Mouse (Mus musculus): ENCODE data around the gene Elp5.
"Not testable (repeated sequence)": the region's sequence is repeated elsewhere in the genome, so short reads cannot be mapped to it uniquely, and the experiment has no call there.

Elp5 gene

GRCm38 (mm10) chr11:69961841-69962240, 20.5 kb downstream of the Elp5 start:
- DNase-seq (ENCODE audit: extremely low spot score, low spot score): no peak

DNA sequence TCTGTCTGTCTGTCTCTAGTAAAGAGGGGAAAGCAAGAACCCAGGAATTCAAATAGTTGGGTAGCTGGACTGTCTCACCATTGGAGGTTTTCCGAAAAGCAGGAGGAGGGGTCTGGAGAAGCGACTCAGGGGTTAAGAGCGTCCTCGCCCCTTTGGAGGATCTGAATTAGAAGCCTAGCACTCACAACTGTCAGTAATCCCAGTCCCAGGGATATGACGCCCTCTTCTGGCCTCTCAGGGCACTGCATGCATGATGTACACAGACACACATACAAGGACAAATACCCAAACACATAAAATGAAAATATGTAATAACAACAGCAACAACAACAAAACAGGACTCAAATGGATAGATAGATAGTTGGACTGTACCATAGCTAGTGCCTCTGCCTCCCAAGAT, 21.7 kb downstream of the Elp5 start:
- no peak for DNase-seq (ENCODE audit: extremely low spot score, low spot score)

DNA sequence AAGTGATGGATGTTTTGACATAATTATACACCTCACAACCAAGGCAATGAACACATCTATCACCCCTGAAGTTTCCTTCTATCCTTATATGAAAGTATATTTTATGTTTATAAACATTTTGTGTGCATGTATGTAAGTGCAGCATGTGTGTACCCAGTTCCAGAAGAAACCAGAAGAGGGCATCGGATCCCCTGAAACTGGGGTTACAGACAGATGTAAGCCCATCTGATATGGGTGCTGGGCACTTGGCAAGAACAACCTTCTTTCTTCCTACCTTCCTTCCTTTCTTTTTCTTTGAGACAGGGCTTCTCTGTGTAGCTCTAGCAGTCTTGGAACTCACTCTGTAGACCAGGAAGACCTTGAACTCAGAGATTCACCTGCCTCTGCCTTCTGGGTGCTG, 26.1 kb downstream of the Elp5 start:
- DNase-seq (ENCODE audit: extremely low spot score, low spot score): no peak

DNA sequence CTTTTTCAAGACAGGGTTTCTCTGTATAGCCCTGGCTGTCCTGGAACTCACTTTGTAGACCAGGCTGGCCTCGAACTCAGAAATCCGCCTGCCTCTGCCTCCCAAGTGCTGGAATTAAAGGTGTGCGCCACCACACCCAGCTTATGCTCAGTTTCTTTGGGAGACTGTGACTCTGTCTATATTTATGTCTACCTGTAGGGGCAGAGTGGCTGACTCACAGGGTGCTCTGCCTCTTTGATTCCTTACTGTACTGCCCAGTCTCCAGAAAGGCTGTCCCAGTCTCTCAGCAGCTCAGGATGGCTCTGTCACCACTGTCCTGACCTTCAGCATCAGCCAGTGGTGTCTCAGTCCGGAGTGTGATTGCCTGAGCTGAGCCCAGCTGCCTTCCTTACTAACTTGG, 26.7 kb downstream of the Elp5 start:
- DNase-seq (ENCODE audit: extremely low spot score, low spot score): not testable (repeated sequence)

DNA sequence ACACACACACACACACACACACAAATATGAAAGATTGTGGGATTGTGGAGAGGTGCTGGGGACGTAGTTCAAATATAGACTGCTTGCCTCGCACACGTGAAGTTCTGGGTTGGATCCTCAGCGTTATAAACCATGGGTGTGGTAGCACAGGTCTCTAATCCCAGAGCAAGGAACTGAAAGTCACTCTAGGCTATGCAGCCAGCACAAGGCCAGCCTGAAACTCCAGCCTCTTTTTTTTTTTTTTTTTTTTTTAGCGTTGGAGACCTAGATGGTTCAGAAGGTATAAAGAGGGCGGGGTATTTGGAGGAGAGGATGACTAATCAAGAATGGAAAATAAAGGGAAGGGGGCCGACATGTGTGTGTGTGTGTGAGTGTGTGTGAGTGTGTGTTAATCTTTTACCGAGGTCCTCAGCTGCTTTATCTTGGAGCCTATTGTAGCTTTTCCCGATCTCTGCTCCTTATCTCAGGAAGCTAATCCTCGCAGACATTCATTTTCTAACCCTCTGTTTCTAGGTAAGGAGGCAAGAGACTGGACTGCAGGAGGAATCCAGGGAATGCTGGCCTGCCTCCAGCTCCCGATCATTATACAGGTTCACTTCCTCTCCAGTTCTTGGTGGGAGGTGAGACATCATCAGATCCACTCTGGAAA, 28.9 kb downstream of the Elp5 start:
- no peak for DNase-seq (ENCODE audit: extremely low spot score, low spot score)

- no peak for DNase-seq (ENCODE audit: extremely low spot score, low spot score)
These were observed 30.0 kb downstream of the Elp5 start for GRCm38 (mm10) chr11:69952274-69952673.

GRCm38 (mm10) chr11:69950807-69951459, 31.4 kb downstream of the Elp5 start:
- DNase-seq (ENCODE audit: extremely low spot score, low spot score): no peak

DNA sequence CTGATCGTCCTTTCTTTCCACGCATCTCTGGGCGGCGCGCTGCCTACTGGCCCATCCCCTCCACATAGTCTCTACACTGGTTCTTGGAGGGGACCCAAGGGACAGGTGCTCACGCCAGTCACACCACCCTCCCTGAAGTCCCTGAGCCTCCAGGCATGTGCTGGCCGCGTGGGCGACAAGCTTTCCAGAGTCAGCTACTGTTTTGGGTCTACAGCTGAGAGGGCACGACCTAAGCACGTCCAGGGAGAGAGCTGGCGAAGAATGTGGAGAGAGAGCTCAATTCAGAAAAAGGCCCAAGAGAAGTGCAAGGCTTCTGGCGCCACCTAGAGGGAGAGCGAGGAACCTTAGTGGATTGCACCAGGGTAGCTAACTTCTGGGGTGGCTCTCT, 33.6 kb downstream of the Elp5 start:
- DNase-seq (ENCODE audit: extremely low spot score, low spot score): peak; percentile 91

DNA sequence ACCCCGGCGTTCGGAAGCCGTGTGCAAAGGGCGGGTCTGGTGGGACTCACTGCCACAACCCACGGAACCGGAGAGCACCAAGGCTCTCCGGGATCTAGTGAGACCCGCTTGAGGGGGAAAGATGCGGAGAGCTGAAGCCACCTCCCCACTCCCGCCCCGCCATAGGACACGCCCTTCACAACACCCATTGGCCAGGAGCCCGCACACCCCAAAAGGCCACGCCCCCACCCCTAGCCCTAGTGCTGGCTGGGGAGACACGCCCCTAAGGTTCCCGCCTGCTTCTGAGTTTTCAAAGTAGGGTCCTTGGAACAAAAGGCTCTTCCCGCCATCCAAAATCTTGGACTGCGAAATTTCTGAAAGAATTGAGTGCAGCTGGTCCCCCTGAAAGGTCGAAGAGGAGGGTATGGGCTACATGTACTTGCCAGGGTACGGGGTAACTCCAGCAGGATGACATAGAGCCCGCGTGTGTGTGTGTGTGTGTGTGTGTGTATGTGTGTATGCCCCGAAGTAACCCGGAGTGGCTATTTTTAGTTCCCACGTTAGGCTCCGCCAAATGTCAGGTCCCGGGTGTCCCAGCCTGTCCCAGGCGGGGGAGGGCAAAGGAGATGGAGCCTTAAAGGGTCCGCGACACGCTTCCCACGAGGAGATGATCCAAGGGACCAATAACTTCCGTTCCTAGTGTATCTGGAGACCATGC, 34.1 kb downstream of the Elp5 start, which contains the start of gene Slc2a4:
Gene Slc2a4, minus strand, starts transcription at position 123 of the 697 bp plus-strand sequence.
- DNase-seq (ENCODE audit: extremely low spot score, low spot score): peak; percentile 93

GRCm38 (mm10) chr11:69947337-69948065, 34.8 kb downstream of the Elp5 start:
- DNase-seq (ENCODE audit: extremely low spot score, low spot score): peak; percentile 53

- no peak for DNase-seq (ENCODE audit: extremely low spot score, low spot score)
These were observed 36.1 kb downstream of the Elp5 start for GRCm38 (mm10) chr11:69945997-69946891.

- no peak for DNase-seq (ENCODE audit: extremely low spot score, low spot score)
These were observed 37.1 kb downstream of the Elp5 start for GRCm38 (mm10) chr11:69945216-69945615.

- DNase-seq (ENCODE audit: extremely low spot score, low spot score): no peak
These were observed 41.4 kb downstream of the Elp5 start for GRCm38 (mm10) chr11:69940962-69941361.

- DNase-seq (ENCODE audit: extremely low spot score, low spot score): no peak
These were observed 42.6 kb downstream of the Elp5 start for GRCm38 (mm10) chr11:69939731-69940130.

DNA sequence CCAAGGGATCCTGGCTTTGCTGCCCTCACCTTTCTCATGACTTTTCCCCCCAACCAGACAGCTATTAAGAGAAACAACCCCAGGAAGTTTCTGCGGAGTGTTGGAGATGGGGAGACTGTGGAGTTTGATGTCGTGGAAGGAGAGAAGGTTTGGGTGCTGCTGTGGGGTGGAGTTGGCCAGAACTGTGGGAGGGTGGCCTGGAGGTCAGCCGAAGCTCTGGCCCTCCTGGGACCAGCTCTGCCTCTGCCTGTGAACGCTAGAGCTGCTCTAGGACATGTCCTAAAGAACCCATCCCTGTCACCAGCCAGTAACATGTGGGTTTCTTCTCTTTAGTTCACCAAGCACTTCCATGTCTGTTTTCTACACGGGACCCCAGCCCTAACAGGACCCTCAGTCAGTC, 43.1 kb downstream of the Elp5 start:
- DNase-seq (ENCODE audit: extremely low spot score, low spot score): no peak

DNA sequence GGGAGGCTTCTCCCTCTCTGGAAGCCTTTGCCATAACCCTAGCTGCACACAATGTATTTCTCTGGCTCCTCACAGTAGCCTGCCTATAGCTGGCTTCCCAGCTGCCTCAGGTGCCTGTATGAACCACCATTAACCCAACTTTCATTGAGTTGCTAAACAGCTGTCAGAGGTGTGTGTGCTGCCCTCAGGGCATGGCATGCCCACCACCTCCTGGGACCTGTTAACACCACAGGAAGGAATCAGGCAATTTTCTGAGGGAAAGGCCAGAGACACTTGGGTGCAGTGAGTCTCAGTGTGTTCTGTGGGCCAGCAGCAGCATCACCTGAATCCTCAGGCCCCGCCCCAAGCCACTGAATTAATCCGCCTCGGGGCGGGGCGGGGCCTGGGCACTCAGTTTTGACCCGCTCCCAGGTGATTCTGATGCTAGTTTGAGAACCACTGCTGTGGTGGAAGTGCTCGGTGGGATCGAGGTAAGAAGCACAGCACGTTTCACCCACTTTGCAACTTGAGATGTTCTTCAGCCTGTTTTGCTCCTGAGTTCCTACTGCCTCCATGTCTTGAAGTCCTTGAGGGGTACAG, 43.8 kb downstream of the Elp5 start:
- no peak for DNase-seq (ENCODE audit: extremely low spot score, low spot score)

DNA sequence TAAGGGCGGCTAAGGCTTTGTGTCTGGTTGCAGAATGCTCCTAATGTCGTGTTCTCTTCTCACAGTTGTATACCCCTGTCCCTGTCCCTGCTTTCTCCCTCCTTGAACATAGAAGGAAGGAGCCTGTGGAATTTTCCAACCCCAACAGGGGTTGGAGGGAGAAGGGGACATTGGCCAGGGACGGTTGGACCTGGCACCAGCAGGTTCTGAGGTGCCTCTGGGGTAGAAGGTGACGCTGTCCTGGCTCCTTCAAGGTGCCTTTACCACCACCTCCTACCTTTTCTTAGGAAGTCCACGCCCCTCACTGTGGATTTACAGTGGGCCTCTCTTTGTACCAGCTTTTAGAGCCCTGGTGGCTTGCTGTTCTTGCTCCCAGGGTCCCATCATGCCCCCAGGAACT, 44.5 kb downstream of the Elp5 start:
- no peak for DNase-seq (ENCODE audit: extremely low spot score, low spot score)

GRCm38 (mm10) chr11:69937385-69937784, 44.9 kb downstream of the Elp5 start:
- no peak for DNase-seq (ENCODE audit: extremely low spot score, low spot score)

DNA sequence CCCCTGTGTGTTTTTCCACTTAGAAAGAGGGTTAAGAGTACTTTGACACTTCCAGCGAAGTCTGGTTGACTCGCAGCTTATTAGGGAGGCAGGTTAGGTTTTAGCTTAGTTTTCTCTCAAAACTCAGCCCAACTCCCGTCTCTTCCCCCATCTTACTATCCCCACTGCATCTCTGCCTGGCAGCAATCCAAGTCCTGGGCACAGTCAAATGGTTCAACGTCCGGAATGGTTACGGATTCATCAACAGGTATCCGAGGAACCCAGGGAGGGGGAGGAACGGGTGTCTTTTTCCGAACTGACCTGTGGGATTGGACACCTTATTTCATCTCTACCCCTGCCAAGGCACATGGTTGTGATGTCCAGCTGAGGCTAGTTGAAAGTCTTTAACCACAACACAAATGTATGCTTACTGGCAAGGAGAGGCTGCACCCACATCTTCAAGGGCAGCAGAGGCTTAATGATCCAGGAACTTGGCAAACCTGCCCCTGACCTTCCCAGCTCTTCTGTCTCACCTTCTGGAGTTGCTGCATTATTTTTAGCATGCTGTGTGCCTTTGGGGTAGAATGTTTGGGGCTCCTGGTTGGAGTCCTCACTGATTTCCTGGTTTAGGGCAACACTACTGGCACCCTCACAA, 45.5 kb downstream of the Elp5 start:
- no peak for DNase-seq (ENCODE audit: extremely low spot score, low spot score)

GRCm38 (mm10) chr11:69936156-69936555, 46.2 kb downstream of the Elp5 start:
- DNase-seq (ENCODE audit: extremely low spot score, low spot score): peak; percentile 40

Measured in neural tube, embryonic 10.5 days (tissue).